Mouse (Mus musculus) megakaryocyte-erythroid progenitor cell, adult 5-6 weeks (primary cell): ENCODE results near the gene Dock8. TPM values are rescaled to one million over a fixed set of nuclear protein-coding genes. Genes with fewer than 3 reads are reported as not detected.

ENCODE experiments used
- ATAC-seq: replicated peaks from 2 replicates; pipeline ENCODE4 v1.8.0; 2016; ENCODE audit warnings: mild to moderate bottlenecking, inconsistent platforms; ENCODE audit not compliant: severe bottlenecking, poor library complexity, low FRiP score, low TSS enrichment
- total RNA-seq, 2 experiments: library from RNA; stranded (forward) in 1 of 2; stranded (reverse) in 1 of 2; fragments of 200-1000, 215-1000 nt in 1 of 2; fragments of >200 nt in 1 of 2; fragmentation: Nextera tagmentation in 1 of 2; gene quantifications; 2 replicates each; pipeline ENCODE4 v1.2.3; 2014 to 2017

The Dock8 gene
- total RNA-seq, 2 experiments from 2014 or later = 21.8 to 36.4 TPM

GRCm38 (mm10) chr19:25055559-25055958, 56.2 kb downstream of the Dock8 start:
- no peak for ATAC-seq

- ATAC-seq = no peak
Observed at GRCm38 (mm10) chr19:25056224-25056623, 56.9 kb downstream of the Dock8 start.

- ATAC-seq = no peak
Observed at GRCm38 (mm10) chr19:25057826-25058225, 58.5 kb downstream of the Dock8 start.

DNA sequence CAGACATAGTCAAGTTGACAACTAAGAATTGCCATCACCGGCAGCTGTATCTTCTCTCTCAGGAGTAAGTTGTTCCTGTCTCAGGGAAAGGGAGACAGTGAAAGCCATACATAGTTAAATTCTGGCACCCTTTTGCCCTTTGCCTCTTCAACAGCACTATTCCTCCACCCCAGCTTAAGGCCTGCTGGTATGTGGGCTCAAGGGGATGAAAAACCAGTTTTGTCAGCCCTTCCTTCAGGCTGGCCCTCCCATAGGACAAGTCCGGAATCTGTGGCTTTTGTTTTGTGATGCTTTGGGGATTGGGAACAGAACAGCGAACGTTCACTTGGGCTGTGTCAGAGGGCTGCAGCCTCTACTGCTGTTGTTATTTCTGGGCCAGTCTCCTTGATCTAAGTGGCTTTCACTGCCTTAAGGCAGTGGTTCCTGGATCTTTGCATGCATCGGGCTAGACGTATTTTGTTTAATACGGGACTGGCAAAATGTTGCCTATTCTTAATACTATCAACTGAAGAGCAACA, 60.6 kb downstream of the Dock8 start:
- ATAC-seq = no peak

DNA sequence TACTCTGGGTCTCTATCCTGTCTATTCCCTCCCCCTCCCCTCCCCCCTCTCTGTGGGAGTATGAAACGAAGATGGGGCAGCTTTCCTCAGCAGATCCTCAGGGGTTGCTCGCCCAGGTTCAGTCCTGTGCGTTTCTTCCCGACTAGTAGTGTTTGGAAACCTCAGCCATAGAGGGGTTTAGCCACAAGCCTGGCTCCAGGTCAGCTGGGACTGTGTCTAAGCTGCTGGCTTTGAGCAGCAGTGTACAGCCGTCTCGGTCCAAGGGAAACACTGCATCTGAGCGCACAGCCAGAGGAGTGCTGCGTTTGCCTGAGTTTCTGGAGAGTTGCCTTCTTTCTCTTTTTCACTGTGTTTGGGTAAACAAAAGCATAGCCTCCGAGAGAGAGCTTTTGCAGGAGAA, 61.0 kb downstream of the Dock8 start:
- ATAC-seq = no peak

GRCm38 (mm10) chr19:25062188-25062856, 63.0 kb downstream of the Dock8 start:
- no peak for ATAC-seq

- no peak for ATAC-seq
Observed at GRCm38 (mm10) chr19:25062857-25063240, 63.5 kb downstream of the Dock8 start.

- ATAC-seq = no peak
Observed at GRCm38 (mm10) chr19:25066229-25066628, 66.9 kb downstream of the Dock8 start.

GRCm38 (mm10) chr19:25068518-25068917, 69.2 kb downstream of the Dock8 start:
- peak; percentile 98 for ATAC-seq

DNA sequence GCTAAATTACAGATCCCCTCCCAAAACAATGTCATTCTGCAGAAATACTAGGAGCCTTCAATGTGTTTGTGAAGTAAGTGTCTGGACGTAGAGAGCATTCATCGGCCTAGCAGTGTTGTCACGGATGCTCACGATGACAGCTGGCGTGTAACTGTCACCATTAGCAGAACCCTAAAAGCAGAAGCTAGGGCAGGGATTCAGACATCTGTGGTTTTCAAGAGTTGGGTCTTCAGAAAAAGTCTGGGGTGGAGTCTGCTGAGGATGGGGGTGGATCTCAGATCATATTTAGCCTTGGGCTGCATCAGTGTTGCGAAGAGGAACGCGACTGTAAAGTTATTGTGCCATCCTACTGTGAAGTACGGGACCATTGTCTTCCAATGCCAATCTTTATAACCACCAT, 73.2 kb downstream of the Dock8 start:
- ATAC-seq = no peak

GRCm38 (mm10) chr19:25074741-25075140, 75.4 kb downstream of the Dock8 start:
- no peak for ATAC-seq

- no peak for ATAC-seq
Observed at GRCm38 (mm10) chr19:25077636-25078035, 78.3 kb downstream of the Dock8 start.

- no peak for ATAC-seq
Observed at GRCm38 (mm10) chr19:25078130-25078529, 78.8 kb downstream of the Dock8 start.

DNA sequence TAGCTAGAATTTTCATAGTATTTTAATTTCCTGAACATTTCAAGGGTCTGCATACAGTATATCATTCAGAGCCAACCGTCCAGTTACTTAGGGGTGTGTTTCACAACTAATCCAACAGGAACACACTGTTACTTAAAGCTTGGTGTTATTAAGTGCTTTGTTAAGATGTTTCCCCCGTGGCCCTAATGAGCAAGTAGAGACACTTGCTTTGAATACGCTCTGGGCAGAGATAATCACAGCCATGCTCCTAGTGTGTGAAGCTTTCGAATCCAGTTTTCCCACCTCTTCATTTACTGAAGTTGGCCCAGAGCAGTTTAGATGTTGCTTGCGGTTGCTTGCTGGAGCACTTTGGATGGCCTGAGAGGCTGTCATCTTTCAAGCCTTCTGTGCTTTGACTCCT, 80.8 kb downstream of the Dock8 start:
- no peak for ATAC-seq

GRCm38 (mm10) chr19:25082839-25083238, 83.5 kb downstream of the Dock8 start:
- ATAC-seq = no peak

DNA sequence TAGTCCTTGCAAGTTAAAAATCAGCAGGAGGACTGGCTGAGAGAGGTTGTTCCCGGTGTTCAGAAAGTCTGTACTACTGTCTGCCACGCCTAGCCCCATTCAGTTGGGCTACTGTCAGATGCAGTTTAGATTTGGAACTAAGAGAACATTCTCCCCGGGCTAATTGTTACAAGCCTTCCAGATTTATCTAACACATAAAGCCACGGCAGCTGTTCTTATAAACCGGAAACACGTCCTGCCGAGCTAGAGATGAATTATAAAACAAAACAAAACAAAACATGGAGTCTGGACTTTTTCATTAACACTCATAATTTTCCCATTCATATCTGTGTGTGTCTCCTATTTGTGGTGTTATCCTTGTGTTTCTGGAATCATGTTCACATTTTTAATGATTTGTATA, 87.8 kb downstream of the Dock8 start:
- no peak for ATAC-seq

DNA sequence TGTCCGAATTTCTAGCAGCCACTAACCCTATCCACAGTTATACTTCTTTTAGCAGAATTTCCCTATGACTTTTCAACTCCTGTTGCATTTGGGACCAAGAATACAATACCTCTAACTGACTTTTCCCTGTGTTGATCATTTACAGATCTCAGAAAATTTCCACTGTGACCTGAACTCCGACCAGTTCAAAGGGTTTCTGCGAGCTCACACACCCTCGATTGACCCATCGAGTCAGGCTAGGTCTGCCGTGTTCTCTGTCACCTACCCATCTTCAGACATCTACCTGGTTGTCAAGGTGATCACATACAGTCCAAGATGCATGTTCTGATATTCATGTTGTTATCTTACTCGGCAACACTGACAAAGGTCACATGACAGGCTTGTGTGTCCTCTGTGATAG, 90.4 kb downstream of the Dock8 start:
- no peak for ATAC-seq

DNA sequence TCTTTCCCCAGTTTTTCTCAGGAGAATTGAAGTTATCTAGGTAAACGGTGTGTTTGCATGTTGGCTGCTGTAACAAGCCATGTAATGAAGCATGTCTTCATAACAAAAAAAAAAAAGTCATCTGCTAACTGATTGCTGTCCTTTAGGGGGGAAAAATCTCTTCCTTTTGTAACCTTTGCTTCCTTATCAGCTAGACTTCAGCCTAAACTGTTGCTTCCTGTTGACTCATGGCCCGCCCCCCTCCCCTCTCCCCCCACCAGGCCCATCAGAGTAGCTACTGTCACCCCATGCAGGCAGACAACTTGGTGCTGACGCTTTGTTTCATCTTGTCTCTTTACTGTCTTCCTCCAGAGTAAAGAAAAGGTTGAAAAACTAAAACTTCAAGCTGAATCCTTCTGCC, 95.8 kb downstream of the Dock8 start:
- peak; percentile 75 for ATAC-seq

DNA sequence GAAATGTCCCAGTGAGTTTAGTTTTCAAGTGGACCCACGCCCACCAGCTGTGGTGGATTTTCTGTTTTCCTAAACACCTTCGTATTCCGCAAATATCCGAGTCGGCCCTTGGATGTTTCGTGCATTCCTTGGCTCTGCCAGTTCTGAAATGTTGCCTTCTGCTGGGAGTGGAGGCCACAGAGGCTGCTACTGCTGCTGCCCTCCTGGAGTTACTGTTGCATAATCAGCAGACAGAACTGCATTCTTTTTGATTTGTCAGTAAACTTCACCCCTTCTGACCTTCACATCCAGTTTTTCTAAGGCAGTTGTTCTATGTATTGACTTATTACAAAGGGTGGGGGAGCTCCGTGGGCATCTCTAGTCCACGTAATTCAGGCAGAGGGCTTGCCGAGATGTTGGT, 97.0 kb downstream of the Dock8 start:
- no peak for ATAC-seq

- ATAC-seq = 0 out of 2 replicates have a peak, but pooled peaks have one; percentile 47
Observed at GRCm38 (mm10) chr19:25096986-25097385, 97.7 kb downstream of the Dock8 start.

- no peak for ATAC-seq
Observed at GRCm38 (mm10) chr19:25097506-25097905, 98.2 kb downstream of the Dock8 start.

- ATAC-seq = no peak
Observed at GRCm38 (mm10) chr19:25097951-25098350, 98.6 kb downstream of the Dock8 start.
